In the genomic region with DNA sequence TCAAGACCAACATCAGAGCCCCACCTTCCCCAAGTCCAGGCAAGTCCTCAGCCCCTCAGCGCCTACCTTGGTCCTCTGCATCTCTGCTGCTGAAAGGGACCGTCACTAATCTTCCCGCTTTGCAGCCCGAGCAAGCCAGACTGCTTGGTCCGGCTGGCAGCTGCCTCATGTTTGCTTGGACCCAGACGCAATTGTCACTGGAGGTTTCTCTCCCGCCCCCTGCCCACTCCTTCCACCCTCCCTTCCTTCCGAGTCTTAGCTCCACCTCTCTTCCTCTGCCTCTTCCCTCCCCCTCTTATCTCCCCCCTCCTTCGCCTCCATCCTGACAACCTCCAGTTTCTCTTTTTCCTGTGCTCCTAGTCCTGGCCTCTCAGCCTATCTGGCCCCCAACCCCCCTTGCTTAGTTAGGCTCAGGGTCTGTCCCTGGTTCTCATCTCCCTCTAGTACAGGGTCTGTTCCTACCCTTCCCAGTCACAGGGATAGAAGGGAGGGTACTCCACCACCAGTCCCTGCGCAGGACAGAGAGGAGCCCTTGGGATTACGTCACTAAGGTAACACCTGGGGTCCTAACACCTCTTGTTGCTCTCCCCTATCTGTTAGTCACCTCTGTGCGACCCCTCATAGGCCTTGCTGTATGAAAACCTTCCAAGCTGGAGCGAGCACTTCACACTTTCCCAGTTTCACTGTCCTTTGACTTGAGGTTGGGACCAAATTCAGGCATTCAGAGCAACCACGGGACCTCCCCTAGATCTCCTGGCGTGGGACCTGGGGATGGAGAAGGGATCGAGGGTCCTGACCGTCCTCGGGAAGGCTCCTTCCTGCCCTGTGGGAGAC, we compare ENCODE assay signal across 7 mouse cellular contexts. TPM values are rescaled to one million over a fixed set of nuclear protein-coding genes. Genes with fewer than 3 reads are reported as not detected.
DNase-seq lines count a peak whose midpoint lies in the region; ATAC-seq lines count a peak whose summit lies in the region.

No protein-coding gene starts in this region.

- peak overlapping the region; percentile 69 for H3K4me2 ChIP-seq in forebrain, embryonic 14.5 days (ENCODE audit: low read length)
- H3K4me2 ChIP-seq in liver, embryonic 16.5 days (ENCODE audit: low read depth, low read length), result peak overlapping the region; percentile 14; the same call in 1 of the 2 replicates

- H3K4me3 ChIP-seq in forebrain, embryonic 14.5 days (ENCODE audit: low read depth, low read length), result peak overlapping the region; percentile 44
- H3K4me3 ChIP-seq in liver, embryonic 16.5 days (ENCODE audit: low read depth, low read length), result no peak overlapping the region

- peak; percentile 69 for ATAC-seq in forebrain, embryonic 14.5 days
- no peak for ATAC-seq in liver, embryonic 16.5 days (ENCODE audit: low read depth)

- peak; percentile 25 for DNase-seq in Muller cell, postnatal 12 days (ENCODE audit: inconsistent ontology term)
- DNase-seq in brain, embryonic 18.5 days (ENCODE audit: low read depth, low spot score), result peak; percentile 62
- peak; percentile 87 for DNase-seq in forebrain, embryonic 14.5 days (ENCODE audit: low spot score)
- peak; percentile 44 to 55 for DNase-seq in kidney, postnatal 4 days
- DNase-seq in right cerebral cortex, postnatal 14 days, result peak; percentile 66
- no peak for DNase-seq in c-Kit-positive CD71-positive TER-119-positive erythroid progenitor cells, embryonic 14.5 days (ENCODE audit: low spot score)

- peak overlapping the region; percentile 60 for H3K9ac ChIP-seq in forebrain, embryonic 14.5 days (ENCODE audit: low read length)
- no peak overlapping the region for H3K9ac ChIP-seq in liver, embryonic 16.5 days (ENCODE audit: low read depth, low read length)

- WGBS in forebrain, embryonic 14.5 days, result 0% methylated on average over 17 of the region's 18 CpGs
- WGBS in liver, embryonic 16.5 days (ENCODE audit: insufficient replicate concordance), result 10% methylated on average over 18 of the region's 18 CpGs

- no peaks in the 10 kb centered on the region for H3K36me3 ChIP-seq in forebrain, embryonic 14.5 days (ENCODE audit: control insufficient read depth, insufficient read depth, low read length)
- H3K36me3 ChIP-seq in liver, embryonic 16.5 days (ENCODE audit: control insufficient read depth, insufficient read depth), result no peaks in the 10 kb centered on the region

- peak overlapping the region; percentile 90 for H3K27ac ChIP-seq in forebrain, embryonic 14.5 days (ENCODE audit: low read depth, low read length)
- H3K27ac ChIP-seq in liver, embryonic 16.5 days (ENCODE audit: low read length), result no peak overlapping the region

- H3K4me1 ChIP-seq in forebrain, embryonic 14.5 days (ENCODE audit: control insufficient read depth, insufficient read depth, low read length), result peaks cover 41% of the 10 kb centered on the region
- no peaks in the 10 kb centered on the region for H3K4me1 ChIP-seq in liver, embryonic 16.5 days (ENCODE audit: control insufficient read depth, low read depth, low read length)

- no peaks in the 10 kb centered on the region for H3K27me3 ChIP-seq in forebrain, embryonic 14.5 days (replicated peaks; ENCODE audit: control insufficient read depth, insufficient read depth, low read length)
- no peaks in the 10 kb centered on the region; the same call in 1 of the 2 replicates for H3K27me3 ChIP-seq in liver, embryonic 16.5 days (ENCODE audit: control insufficient read depth, insufficient read depth, low read depth, low read length)

- H3K9me3 ChIP-seq in forebrain, embryonic 14.5 days (replicated peaks; ENCODE audit: control insufficient read depth, low read length), result no peaks in the 10 kb centered on the region
- H3K9me3 ChIP-seq in liver, embryonic 16.5 days (replicated peaks; ENCODE audit: control insufficient read depth, low read length), result no peaks in the 10 kb centered on the region

RNA-seq across cellular contexts. Expression of a gene that starts 0.5 kb away (rescaled TPM):
- polyA plus RNA-seq in forebrain, embryonic 14.5 days (2014; fragmentation: Nextera tagmentation; extraction: Ambion mirVana), result 13.8 and 15.1 TPM in 2 replicates
- polyA plus RNA-seq in liver, embryonic 16.5 days (2015; fragmentation: Nextera tagmentation; extraction: Ambion mirVana), result 0.23 and 0.31 TPM in 2 replicates

RNA-seq across cellular contexts. Expression of a gene that starts 19.9 kb away (rescaled TPM):
- polyA plus RNA-seq in forebrain, embryonic 14.5 days (2014; fragmentation: Nextera tagmentation; extraction: Ambion mirVana), result 0.04 TPM in 1 of 2 replicates, not detected in the other
- 0.05 TPM in 1 of 2 replicates, not detected in the other for polyA plus RNA-seq in liver, embryonic 16.5 days (2015; fragmentation: Nextera tagmentation; extraction: Ambion mirVana)

Comparison
In these comparisons a context has a peak if more than half of its experiments do, and no peak if none do; other contexts are left out.
1. RNA of a gene that starts 0.5 kb away (polyA plus RNA-seq): 13.8 to 15.1 TPM in forebrain, embryonic 14.5 days; 0.23 to 0.31 TPM in liver, embryonic 16.5 days; every median in the first group is over 10 times any median in the second.